Mouse (Mus musculus) midbrain, embryonic 15.5 days (tissue): ENCODE results near the gene Phox2b. TPM values are rescaled to one million over a fixed set of nuclear protein-coding genes. Genes with fewer than 3 reads are reported as not detected.
A peak's percentile ranks its signal among the peaks of the same experiment; 100 is the strongest.

Experiments
- ATAC-seq: fragments of 200-750 bp; cut with Nextera tagmentation; replicated peaks from 2 replicates; pipeline ENCODE4 v1.8.0; 2017; ENCODE audit warnings: moderate TSS enrichment
- H3K27ac ChIP-seq: fragments of 300-500 bp; sonication (generic); 2 replicates; pipeline ENCODE4 v1.5.1; 2015; ENCODE audit warnings: mild to moderate bottlenecking, inconsistent platforms
- H3K27me3 ChIP-seq: fragments of 300-500 bp; sonication (generic); replicated peaks from 2 replicates; pipeline ENCODE4 v1.6.1; 2015; ENCODE audit warnings: inconsistent platforms
- H3K36me3 ChIP-seq: fragments of 300-500 bp; sonication (generic); replicated peaks from 2 replicates; pipeline ENCODE4 v1.6.1; 2015; ENCODE audit warnings: inconsistent platforms
- H3K4me1 ChIP-seq: fragments of 300-500 bp; sonication (generic); 2 replicates; pipeline ENCODE4 v1.6.1; 2015; ENCODE audit warnings: inconsistent platforms
- H3K4me2 ChIP-seq: fragments of 300-500 bp; sonication (generic); 2 replicates; pipeline ENCODE4 v1.6.1; 2015; ENCODE audit warnings: inconsistent platforms, mild to moderate bottlenecking, moderate library complexity
- H3K4me3 ChIP-seq: fragments of 300-500 bp; sonication (generic); 2 replicates; pipeline ENCODE4 v1.5.1; 2015; ENCODE audit warnings: mild to moderate bottlenecking, inconsistent platforms
- H3K9ac ChIP-seq: fragments of 300-500 bp; sonication (generic); 2 replicates; pipeline ENCODE4 v1.6.1; 2015; ENCODE audit warnings: mild to moderate bottlenecking, inconsistent platforms
- H3K9me3 ChIP-seq: fragments of 300-500 bp; sonication (generic); 2 replicates; pipeline ENCODE4 v1.6.1; 2016; ENCODE audit warnings: inconsistent platforms
- WGBS: fragments of 180-500 bp; shearing (Covaris S2); methylation state at CpG from one replicate; pipeline ENCODE4 v1.1.7; 2015; ENCODE audit warnings: mixed read lengths; 5-methylcytosine and 5-hydroxymethylcytosine counted together
- polyA plus RNA-seq: library from polyadenylated mRNA; unstranded; fragments of >200 nt; fragmentation: Nextera tagmentation; extraction: Ambion mirVana; gene quantifications from 2 replicates; pipeline ENCODE4 v1.2.1, GENCODE M21; 2015

Gene Phox2b
- polyA plus RNA-seq = 0.80 and 1.5 TPM in 2 replicates

DNA sequence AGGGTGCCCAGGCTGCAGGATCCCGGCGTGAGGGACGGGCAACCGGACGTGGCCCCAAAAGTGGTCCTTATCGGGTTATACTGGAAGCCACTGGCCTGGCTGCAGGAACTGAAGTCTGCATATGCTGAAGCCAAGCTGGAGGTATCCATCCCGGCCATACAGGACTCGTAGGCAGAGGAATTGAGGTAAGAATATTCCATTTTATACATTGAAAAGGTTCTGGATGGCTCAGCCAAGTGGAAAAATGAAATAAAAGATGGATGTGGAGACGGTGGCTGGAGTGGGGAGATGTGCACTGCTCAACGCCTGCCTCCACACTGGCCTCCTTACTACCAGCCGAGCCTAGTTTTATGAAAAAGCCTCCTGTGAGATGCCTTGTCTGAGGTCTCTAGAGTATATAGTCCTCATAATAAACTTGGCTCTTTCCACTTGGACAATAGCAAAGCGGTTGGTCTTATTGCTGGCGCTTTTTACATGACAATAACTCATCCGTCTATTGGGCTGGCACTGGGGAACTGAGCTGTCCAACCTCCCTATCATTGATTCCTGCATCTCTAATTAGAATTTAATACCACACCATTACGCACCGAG, at the start of gene Phox2b:
Phox2b (minus strand) TSS at position 569 of the 591 bp plus-strand sequence.
- no peak for ATAC-seq
- under 1% methylated on average over 16 of the region's 16 CpGs for WGBS
- no peak within 1 kb of the TSS for H3K9ac ChIP-seq

DNA sequence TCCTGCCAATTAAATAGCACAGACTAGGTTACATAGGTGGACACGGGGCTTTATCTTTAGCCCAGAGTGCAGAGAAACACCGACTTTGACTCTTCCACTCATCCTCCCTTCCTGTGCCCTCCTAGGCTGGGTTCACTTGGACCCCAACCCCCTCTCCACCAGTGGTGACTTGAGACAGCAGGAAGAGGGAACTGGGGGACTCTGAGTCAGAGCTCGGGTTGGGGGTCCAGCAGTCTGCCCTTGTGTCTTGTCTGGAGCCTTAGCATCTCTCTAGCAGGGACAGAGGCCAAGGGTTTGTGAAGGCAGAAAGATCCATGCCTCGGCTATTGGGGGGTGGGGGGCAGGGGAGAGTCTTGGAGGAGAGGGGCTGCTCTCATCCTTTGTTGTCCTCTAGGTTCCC, 43.5 kb upstream of the Phox2b start:
- Histone ChIP-seq H3K9ac (no peak overlapping the region), H3K4me1 (peaks cover 12% of the 10 kb centered on the region), H3K4me3 (no peak overlapping the region), H3K27me3 (peaks cover 6% of the 10 kb centered on the region; the same call in 1 of the 2 replicates), H3K36me3 (no peaks in the 10 kb centered on the region), H3K9me3 (no peaks in the 10 kb centered on the region), H3K27ac (no peak overlapping the region), H3K4me2 (no peak overlapping the region)
- 73% methylated on average over 4 of the region's 4 CpGs for WGBS
- ATAC-seq = no peak

More for the DNA sequence above, at the start of gene Phox2b:
- Histone ChIP-seq H3K27me3 (peaks cover 82% of the 10 kb centered on the region), H3K27ac (no peak within 1 kb of the TSS), H3K4me1 (peaks cover 6% of the 10 kb centered on the region), H3K36me3 (no peaks in the 10 kb centered on the region), H3K4me3 (no peak within 1 kb of the TSS), H3K9me3 (no peaks in the 10 kb centered on the region), H3K4me2 (no peak within 1 kb of the TSS)

DNA sequence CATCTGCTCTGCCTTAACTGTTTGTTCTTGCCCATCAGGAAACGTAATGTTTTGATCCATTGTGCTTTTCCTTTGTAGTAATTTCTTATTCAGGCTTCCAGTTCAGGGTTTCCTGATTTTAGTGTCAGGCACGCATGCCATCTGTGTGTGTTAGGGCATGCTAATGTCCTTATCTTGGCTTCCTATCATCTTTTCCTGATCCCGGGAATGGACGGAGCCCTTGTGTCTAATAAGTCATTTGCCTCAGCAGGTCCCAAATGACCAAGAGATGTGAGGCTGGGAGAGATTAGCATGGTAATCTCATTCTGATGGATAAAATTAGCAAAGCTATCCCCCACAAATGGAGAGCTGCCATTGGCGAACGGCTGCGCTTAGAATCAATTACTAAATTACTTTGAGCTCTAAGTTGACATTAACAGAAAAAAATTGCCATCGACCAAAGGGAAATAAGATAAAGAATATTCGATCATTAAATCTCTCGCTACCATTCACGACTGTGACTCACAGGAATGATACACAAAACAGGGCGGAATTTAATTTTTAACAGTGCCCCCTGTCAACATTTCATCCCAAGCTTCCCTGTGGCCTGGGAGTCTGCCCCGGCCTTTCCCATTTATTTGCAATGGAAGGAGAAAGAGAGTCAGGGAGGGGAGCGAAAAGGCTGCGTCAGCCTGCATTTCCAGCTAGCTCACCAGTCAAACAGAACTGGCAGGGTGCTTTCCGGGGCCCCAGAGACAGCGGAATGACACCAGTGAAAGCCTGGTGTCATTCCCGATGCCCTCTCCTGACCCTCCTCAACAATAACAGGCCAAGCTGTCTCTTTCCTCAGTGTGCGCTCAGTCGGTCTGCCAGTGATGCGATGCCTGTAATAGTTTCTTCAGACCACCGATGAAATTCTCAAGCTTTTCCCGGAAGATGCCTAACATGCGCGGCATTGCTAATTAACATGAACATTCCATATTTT, 40.2 kb upstream of the Phox2b start:
- 23% methylated on average over 25 of the region's 25 CpGs for WGBS
- Histone ChIP-seq H3K9me3 (no peaks in the 10 kb centered on the region), H3K27me3 (peaks cover 13% of the 10 kb centered on the region; the same call in 1 of the 2 replicates), H3K9ac (no peak overlapping the region), H3K36me3 (no peaks in the 10 kb centered on the region), H3K4me1 (peaks cover 12% of the 10 kb centered on the region), H3K4me2 (peak overlapping the region; percentile 33), H3K4me3 (no peak overlapping the region), H3K27ac (no peak overlapping the region)
- no peak for ATAC-seq

DNA sequence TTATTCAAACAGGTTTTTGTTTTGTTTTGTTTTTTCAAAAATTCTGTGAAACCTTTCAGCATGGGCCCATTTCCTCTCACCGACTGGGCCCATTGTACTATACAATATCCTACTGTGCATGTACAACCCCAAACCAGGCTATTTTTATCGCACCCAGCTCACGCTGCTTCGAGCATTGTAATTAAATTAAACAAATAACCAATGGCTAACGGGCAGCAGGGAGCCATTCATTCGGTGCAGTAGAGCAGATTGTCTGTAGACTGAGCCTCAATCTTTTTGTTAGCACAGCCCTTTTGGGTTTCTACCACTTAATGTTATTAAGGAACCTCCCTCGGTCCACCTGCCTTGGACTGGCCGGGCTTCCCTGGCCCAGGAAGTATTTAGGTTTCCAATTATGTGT, 39.5 kb upstream of the Phox2b start:
- Histone ChIP-seq H3K4me2 (peak overlapping the region; percentile 33; the same call in 1 of the 2 replicates), H3K27ac (no peak overlapping the region), H3K4me1 (peaks cover 12% of the 10 kb centered on the region), H3K36me3 (no peaks in the 10 kb centered on the region), H3K9ac (no peak overlapping the region), H3K27me3 (peaks cover 13% of the 10 kb centered on the region; the same call in 1 of the 2 replicates), H3K4me3 (no peak overlapping the region), H3K9me3 (no peaks in the 10 kb centered on the region)
- WGBS = 6% methylated on average over 8 of the region's 8 CpGs
- peak; percentile 56; the same call in 1 of the 2 replicates for ATAC-seq

DNA sequence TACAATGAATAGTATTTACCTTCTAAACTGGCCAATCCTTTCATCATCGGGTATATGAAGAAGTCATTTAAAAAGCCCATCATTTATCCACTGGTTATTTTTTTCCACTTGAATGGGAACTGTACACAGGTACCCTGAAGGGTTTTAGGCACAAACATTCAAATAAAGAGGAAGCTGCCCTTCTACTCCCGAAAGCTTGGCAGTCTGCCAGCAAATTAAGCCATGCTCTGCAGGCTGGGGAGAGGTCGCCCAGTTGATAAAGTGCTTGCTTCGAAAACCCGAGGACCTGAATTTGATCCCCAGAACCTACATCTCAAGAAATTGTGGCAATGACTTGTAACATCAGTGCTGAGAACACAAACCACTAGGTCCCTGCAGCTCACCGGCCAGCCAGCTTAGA, 35.6 kb upstream of the Phox2b start:
- Histone ChIP-seq H3K9me3 (no peaks in the 10 kb centered on the region), H3K9ac (no peak overlapping the region), H3K27ac (no peak overlapping the region), H3K4me1 (peaks cover 12% of the 10 kb centered on the region), H3K36me3 (no peaks in the 10 kb centered on the region), H3K4me3 (no peak overlapping the region), H3K27me3 (0 out of 2 replicates have a peak, but pooled peaks cover 6% of the 10 kb centered on the region), H3K4me2 (no peak overlapping the region)
- no peak for ATAC-seq
- 34% methylated on average over 6 of the region's 6 CpGs for WGBS

DNA sequence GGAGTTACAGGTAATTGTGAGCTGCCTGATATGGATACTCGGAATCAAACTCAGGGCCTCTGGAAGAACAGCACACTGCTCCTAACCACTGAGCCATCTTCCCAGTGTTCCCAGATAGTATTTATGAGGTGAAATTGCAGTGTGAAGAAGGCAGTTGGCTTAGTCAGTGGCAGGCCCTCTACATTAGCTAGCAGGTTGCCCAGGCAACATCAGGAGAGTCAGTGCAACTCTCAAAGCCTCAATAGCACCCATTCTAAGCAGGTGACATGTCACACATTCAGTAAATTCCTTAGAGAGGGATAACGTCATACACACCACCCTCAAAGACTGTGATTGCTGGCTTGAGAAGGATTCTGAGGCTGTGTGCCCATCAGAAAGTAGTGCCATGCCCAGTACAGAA, 32.6 kb upstream of the Phox2b start:
- H3K36me3 ChIP-seq = no peaks in the 10 kb centered on the region
- H3K9ac ChIP-seq = no peak overlapping the region
- no peak overlapping the region for H3K4me2 ChIP-seq
- no peak overlapping the region for H3K27ac ChIP-seq
- no peaks in the 10 kb centered on the region for H3K9me3 ChIP-seq
- 54% methylated on average over 2 of the region's 2 CpGs for WGBS
- H3K4me1 ChIP-seq = no peaks in the 10 kb centered on the region
- 0 out of 2 replicates have a peak, but pooled peaks cover 2% of the 10 kb centered on the region for H3K27me3 ChIP-seq
- ATAC-seq = no peak
- no peak overlapping the region for H3K4me3 ChIP-seq

DNA sequence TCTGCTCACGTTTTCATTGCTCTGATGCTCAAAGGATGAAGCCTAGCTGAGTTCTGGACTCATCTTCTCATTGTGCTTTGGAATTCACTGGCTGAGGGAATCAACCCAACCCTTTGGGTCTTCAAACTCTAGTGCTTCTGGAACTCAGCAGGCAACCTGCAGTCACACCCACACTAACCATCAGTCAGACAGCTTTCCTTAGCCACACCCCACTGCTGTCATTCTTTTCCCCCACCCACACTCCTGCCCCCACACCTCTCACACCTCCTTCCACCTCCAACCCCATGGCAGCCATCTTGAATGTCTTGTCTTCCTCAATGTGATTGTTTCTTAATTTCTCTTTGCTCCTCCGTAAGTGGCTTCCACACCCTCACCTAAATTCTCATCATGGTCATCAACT, 7.2 kb upstream of the Phox2b start:
- H3K4me1 ChIP-seq = no peaks in the 10 kb centered on the region
- ATAC-seq = no peak
- no peak overlapping the region for H3K9ac ChIP-seq
- H3K36me3 ChIP-seq = no peaks in the 10 kb centered on the region
- H3K27ac ChIP-seq = no peak overlapping the region
- WGBS = 87% methylated on average over 2 of the region's 2 CpGs
- H3K4me2 ChIP-seq = no peak overlapping the region
- no peaks in the 10 kb centered on the region for H3K9me3 ChIP-seq
- peaks cover 52% of the 10 kb centered on the region for H3K27me3 ChIP-seq
- H3K4me3 ChIP-seq = no peak overlapping the region

DNA sequence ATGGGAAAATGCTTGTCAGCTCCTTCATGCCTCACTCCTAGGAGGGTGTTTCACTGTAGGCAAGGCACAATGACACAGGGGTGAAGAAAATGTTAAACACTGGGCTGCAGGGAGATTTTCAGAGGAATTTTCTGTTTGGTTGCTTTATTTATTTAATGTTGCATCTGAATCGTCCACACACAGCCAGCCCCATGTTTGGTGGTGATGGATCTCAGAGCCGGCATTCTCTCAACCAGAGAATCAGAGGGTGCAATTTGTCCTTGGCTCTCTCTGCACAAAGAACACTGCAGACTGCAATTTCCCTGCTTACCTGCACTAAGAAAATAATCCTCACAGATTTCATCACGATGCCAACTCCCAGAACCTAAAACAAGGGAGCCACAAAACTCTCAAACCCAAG, 3.9 kb upstream of the Phox2b start:
- Histone ChIP-seq H3K4me1 (no peaks in the 10 kb centered on the region), H3K27ac (no peak overlapping the region), H3K9ac (no peak overlapping the region), H3K4me2 (no peak overlapping the region), H3K4me3 (no peak overlapping the region), H3K9me3 (no peaks in the 10 kb centered on the region), H3K27me3 (peaks cover 77% of the 10 kb centered on the region), H3K36me3 (no peaks in the 10 kb centered on the region)
- ATAC-seq = no peak
- WGBS = 8% methylated on average over 3 of the region's 3 CpGs

DNA sequence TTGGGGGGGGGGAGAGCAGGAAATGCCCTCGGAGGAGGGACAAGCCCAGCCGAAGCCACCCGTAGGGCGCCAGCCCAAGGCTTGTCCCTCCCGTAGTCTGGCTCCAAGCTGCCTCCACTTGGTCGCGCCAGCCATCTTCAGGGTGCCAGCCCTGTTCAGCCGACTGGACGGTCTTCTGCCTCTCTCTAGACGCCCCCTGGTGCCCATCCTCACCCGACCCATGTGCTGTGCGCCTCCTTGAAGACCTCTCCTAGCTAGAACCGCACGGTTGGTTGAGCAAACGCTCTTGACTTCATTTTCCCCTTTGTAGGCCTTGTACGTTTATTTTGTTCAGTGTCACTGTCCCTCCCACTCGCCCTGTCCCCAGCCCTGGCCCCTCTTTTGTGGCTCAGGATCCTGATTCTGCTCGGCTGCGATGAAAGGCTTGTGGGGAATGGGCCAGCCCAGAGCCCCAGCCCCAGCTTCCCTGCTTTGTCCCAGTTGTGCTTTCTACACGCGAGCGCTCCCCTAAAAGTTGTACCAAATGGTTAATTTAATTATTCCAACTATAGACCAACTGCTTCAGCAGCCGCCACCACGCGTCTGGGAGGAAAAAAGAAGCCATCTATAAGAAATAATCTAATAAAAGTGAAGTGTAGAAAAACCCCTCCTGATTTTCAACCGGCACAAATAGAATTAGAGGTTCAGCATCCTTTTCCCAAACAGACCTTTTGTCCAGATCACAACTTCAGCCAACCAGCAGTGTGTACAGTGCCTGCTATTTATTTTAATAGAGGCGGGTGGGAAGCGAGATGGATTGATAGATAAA, 2.9 kb upstream of the Phox2b start:
- WGBS = 1% methylated on average over 28 of the region's 28 CpGs
- Histone ChIP-seq H3K9ac (no peak overlapping the region), H3K4me2 (no peak overlapping the region), H3K27me3 (peaks cover 87% of the 10 kb centered on the region), H3K9me3 (no peaks in the 10 kb centered on the region), H3K4me1 (no peaks in the 10 kb centered on the region), H3K27ac (no peak overlapping the region), H3K36me3 (no peaks in the 10 kb centered on the region), H3K4me3 (no peak overlapping the region)
- peak; percentile 69; the same call in 1 of the 2 replicates for ATAC-seq

DNA sequence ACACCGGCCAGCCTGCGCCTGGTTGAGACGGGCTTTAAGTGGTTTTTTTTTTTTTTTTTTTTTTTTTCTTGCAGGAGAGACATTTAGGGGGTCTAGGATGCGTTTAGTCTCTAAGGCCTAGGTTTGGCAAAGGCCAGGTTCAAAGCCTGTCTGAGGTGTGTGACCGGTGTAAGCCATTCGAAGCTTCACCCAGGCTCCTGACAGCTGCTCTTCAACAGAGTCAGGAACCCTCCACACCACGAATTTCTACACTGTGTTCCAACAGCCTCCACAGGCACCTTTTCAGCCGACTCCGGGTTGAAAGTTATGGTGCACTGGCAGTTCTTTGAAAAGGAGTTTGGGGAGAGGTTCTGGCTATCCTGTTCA, 2.3 kb upstream of the Phox2b start:
- H3K27ac ChIP-seq = no peak overlapping the region
- no peak for ATAC-seq

DNA sequence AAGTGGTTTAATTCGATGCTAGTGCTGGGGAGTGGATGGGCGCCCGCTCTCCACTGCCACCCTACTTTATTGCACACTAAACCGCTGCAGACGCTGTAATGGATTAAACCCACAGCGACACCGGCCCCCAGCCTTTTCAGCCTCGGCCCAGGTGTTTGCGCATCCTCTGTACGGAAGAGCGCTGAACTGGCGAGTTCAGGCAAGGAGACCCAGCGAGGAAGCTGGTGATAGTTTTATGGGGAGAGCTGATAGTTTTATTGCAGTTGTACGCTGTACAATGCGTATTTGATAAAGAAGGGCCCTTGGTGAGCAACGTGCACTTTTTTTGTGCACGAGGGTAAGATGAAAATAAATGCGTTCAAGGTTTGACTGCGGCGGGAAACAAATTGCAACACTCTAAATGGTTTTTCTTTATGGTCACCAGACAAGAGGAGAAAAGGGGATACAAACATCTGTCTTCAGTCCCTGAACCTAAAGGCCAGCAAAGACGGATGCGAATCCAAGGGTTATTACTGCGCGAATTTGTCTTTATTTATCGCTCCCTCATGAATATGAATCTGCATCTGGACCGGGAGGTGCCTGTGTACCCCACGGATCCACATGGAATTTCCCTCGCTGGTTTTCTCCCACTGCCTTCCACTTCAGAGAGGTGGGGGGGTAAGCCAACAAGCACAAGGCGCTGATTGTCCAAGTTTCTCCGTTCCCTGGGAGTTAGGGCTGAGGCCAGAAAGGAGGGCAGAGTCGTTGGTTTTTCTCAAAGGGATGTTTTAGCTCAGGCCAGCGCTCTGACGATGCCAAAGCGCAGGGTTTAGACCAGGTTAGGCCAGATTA, 1.7 kb upstream of the Phox2b start:
- Histone ChIP-seq H3K9me3 (no peaks in the 10 kb centered on the region), H3K4me3 (no peak overlapping the region), H3K4me1 (peaks cover 6% of the 10 kb centered on the region), H3K9ac (no peak overlapping the region), H3K27me3 (peaks cover 83% of the 10 kb centered on the region), H3K27ac (no peak overlapping the region), H3K4me2 (no peak overlapping the region), H3K36me3 (no peaks in the 10 kb centered on the region)
- under 1% methylated on average over 34 of the region's 34 CpGs for WGBS
- ATAC-seq = no peak

More for the DNA sequence above, 2.3 kb upstream of the Phox2b start:
- Histone ChIP-seq H3K9ac (no peak overlapping the region), H3K9me3 (no peaks in the 10 kb centered on the region), H3K4me3 (no peak overlapping the region), H3K4me2 (no peak overlapping the region), H3K36me3 (no peaks in the 10 kb centered on the region), H3K27me3 (peaks cover 83% of the 10 kb centered on the region), H3K4me1 (peaks cover under 1% of the 10 kb centered on the region; the same call in 1 of the 2 replicates)
- 2% methylated on average over 9 of the region's 9 CpGs for WGBS
